Mouse (Mus musculus): ENCODE data around the gene Rabep2.

DNA sequence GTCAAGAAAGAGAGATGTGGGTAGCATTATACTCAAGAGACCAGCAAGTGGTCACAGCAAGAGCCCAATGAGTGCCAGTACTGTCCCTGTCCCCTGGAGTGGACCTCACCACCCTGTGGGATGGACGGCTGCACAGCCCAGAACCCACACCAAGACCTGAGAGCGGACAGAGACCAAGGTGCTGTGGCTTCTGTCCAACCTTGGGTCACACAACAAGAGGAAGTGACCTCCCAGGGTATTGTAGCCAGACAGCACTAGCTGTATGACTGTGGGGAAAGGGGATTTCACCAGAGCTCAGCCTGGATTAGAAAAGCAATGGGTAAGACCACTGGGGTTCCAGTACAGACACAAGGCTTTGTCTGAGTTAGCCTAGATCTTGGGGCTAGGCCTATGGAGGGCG, 23.7 kb downstream of the Rabep2 start:
- TF ChIP-seq JUN (IDR thresholded peaks at IDR 0.05; ENCODE audit: insufficient read depth, low read depth, low read length) = no peak
- no peak for TF ChIP-seq CTCF (conservative IDR thresholded peaks at IDR 0.05 in 1 of 2, IDR thresholded peaks at IDR 0.05 in 1 of 2; ENCODE audit: low read depth in 2 of 2, low read length in 2 of 2)
- TF ChIP-seq USF2 (conservative IDR thresholded peaks at IDR 0.05; ENCODE audit: low read depth, low read length) = no peak
- TF ChIP-seq POLR2A (IDR thresholded peaks at IDR 0.05; ENCODE audit: low read depth, low read length) = no peak
- TF ChIP-seq EP300 (IDR thresholded peaks at IDR 0.05; ENCODE audit: low read length) = no peak
- no peak for TF ChIP-seq USF1 (IDR thresholded peaks at IDR 0.05; ENCODE audit: low read depth, low read length)
- no peak for TF ChIP-seq PAX5 (IDR thresholded peaks at IDR 0.05; ENCODE audit: low read length)
- no peak for TF ChIP-seq POLR2AphosphoS2 (IDR thresholded peaks at IDR 0.05; ENCODE audit: low read depth, low read length)
- no peak for TF ChIP-seq ETS1 (conservative IDR thresholded peaks at IDR 0.05; ENCODE audit: low read depth, low read length)
- TF ChIP-seq HCFC1 (IDR thresholded peaks at IDR 0.05; ENCODE audit: low read depth, low read length) = no peak
- TF ChIP-seq TCF12 (IDR thresholded peaks at IDR 0.05; ENCODE audit: low read depth, low read length) = no peak
- TF ChIP-seq CHD1 (IDR thresholded peaks at IDR 0.05; ENCODE audit: low read depth, low read length) = no peak

All from CH12.LX (cell line).